Mouse (Mus musculus): ENCODE data around the gene Tmem170b. TPM values are rescaled to one million over a fixed set of nuclear protein-coding genes. Genes with fewer than 3 reads are reported as not detected.

Tmem170b gene
- polyA plus RNA-seq, 1 experiment from 2014 or later: 7.3 TPM

- Histone ChIP-seq H3K9ac (no peak overlapping the region), H3K27ac (no peak overlapping the region), H3K4me1 (peaks cover 19% of the 10 kb centered on the region), H3K4me3 (no peak overlapping the region), H3K36me3 (no peaks in the 10 kb centered on the region), H3K9me3 (replicated peaks) (no peaks in the 10 kb centered on the region), H3K4me2 (no peak overlapping the region), H3K27me3 (replicated peaks) (no peaks in the 10 kb centered on the region)
- peak; percentile 60 for ATAC-seq
- 34% methylated on average over 4 of the region's 4 CpGs for WGBS (ENCODE audit: insufficient replicate concordance)
These were observed 14.4 kb downstream of the Tmem170b start for GRCm38 (mm10) chr13:41620132-41620531.

GRCm38 (mm10) chr13:41624123-41624522 is 18.4 kb downstream of the Tmem170b start:
- no peak overlapping the region for H3K4me2 ChIP-seq
- no peak overlapping the region for H3K9ac ChIP-seq
- no peak overlapping the region for H3K27ac ChIP-seq
- ATAC-seq: no peak
- peaks cover 2% of the 10 kb centered on the region; the same call in 1 of the 2 replicates for H3K36me3 ChIP-seq
- H3K9me3 ChIP-seq (replicated peaks): no peaks in the 10 kb centered on the region
- H3K27me3 ChIP-seq (replicated peaks): no peaks in the 10 kb centered on the region
- H3K4me1 ChIP-seq: peaks cover 19% of the 10 kb centered on the region
- 57% methylated on average over 1 of the region's 1 CpGs for WGBS (ENCODE audit: insufficient replicate concordance)
- H3K4me3 ChIP-seq: no peak overlapping the region

- Histone ChIP-seq H3K27me3 (replicated peaks) (no peaks in the 10 kb centered on the region), H3K4me1 (peaks cover 8% of the 10 kb centered on the region), H3K4me3 (no peak overlapping the region), H3K27ac (no peak overlapping the region), H3K4me2 (no peak overlapping the region), H3K9me3 (replicated peaks) (no peaks in the 10 kb centered on the region), H3K36me3 (peaks cover 2% of the 10 kb centered on the region; the same call in 1 of the 2 replicates), H3K9ac (no peak overlapping the region)
- no peak for ATAC-seq
- WGBS (ENCODE audit: insufficient replicate concordance): 75% methylated on average over 3 of the region's 3 CpGs
These were observed 19.5 kb downstream of the Tmem170b start for GRCm38 (mm10) chr13:41625248-41625647.

- no peaks in the 10 kb centered on the region for H3K9me3 ChIP-seq (replicated peaks)
- peaks cover 6% of the 10 kb centered on the region; the same call in 1 of the 2 replicates for H3K36me3 ChIP-seq
- no peak overlapping the region for H3K4me3 ChIP-seq
- H3K9ac ChIP-seq: no peak overlapping the region
- H3K4me1 ChIP-seq: peaks cover 6% of the 10 kb centered on the region; the same call in 1 of the 2 replicates
- no peak overlapping the region for H3K27ac ChIP-seq
- no peak overlapping the region for H3K4me2 ChIP-seq
- H3K27me3 ChIP-seq (replicated peaks): no peaks in the 10 kb centered on the region
- 68% methylated on average over 3 of the region's 3 CpGs for WGBS (ENCODE audit: insufficient replicate concordance)
- no peak for ATAC-seq
These were observed 21.7 kb downstream of the Tmem170b start for GRCm38 (mm10) chr13:41627277-41627916.

- no peak overlapping the region for H3K4me2 ChIP-seq
- H3K9ac ChIP-seq: no peak overlapping the region
- 23% methylated on average over 13 of the region's 13 CpGs for WGBS (ENCODE audit: insufficient replicate concordance)
- H3K4me3 ChIP-seq: no peak overlapping the region
- no peak overlapping the region for H3K27ac ChIP-seq
- H3K4me1 ChIP-seq: no peaks in the 10 kb centered on the region
- no peaks in the 10 kb centered on the region for H3K27me3 ChIP-seq (replicated peaks)
- ATAC-seq: no peak
- peaks cover 4% of the 10 kb centered on the region; the same call in 1 of the 2 replicates for H3K36me3 ChIP-seq
- H3K9me3 ChIP-seq (replicated peaks): no peaks in the 10 kb centered on the region
These were observed 28.7 kb downstream of the Tmem170b start for GRCm38 (mm10) chr13:41634401-41634818.

- Histone ChIP-seq H3K4me2 (no peak overlapping the region), H3K9me3 (replicated peaks) (no peaks in the 10 kb centered on the region), H3K4me3 (no peak overlapping the region), H3K36me3 (no peaks in the 10 kb centered on the region), H3K9ac (no peak overlapping the region), H3K4me1 (no peaks in the 10 kb centered on the region), H3K27me3 (replicated peaks) (no peaks in the 10 kb centered on the region), H3K27ac (no peak overlapping the region)
- ATAC-seq: no peak
- WGBS (ENCODE audit: insufficient replicate concordance): 80% methylated on average over 4 of the region's 4 CpGs
These were observed 32.4 kb downstream of the Tmem170b start for GRCm38 (mm10) chr13:41638083-41638482.

- H3K4me1 ChIP-seq: no peaks in the 10 kb centered on the region
- H3K9me3 ChIP-seq (replicated peaks): no peaks in the 10 kb centered on the region
- H3K4me2 ChIP-seq: no peak overlapping the region
- H3K4me3 ChIP-seq: no peak overlapping the region
- H3K27ac ChIP-seq: no peak overlapping the region
- no peaks in the 10 kb centered on the region for H3K27me3 ChIP-seq (replicated peaks)
- 19% methylated on average over 6 of the region's 6 CpGs for WGBS (ENCODE audit: insufficient replicate concordance)
- H3K9ac ChIP-seq: no peak overlapping the region
- H3K36me3 ChIP-seq: no peaks in the 10 kb centered on the region
- no peak for ATAC-seq
These were observed 37.1 kb downstream of the Tmem170b start for GRCm38 (mm10) chr13:41642851-41643250.

- Histone ChIP-seq H3K27ac (no peak overlapping the region), H3K4me1 (no peaks in the 10 kb centered on the region), H3K4me2 (no peak overlapping the region), H3K4me3 (no peak overlapping the region), H3K9me3 (replicated peaks) (no peaks in the 10 kb centered on the region), H3K27me3 (replicated peaks) (no peaks in the 10 kb centered on the region), H3K36me3 (no peaks in the 10 kb centered on the region), H3K9ac (no peak overlapping the region)
- ATAC-seq: no peak
- 70% methylated on average over 7 of the region's 7 CpGs for WGBS (ENCODE audit: insufficient replicate concordance)
These were observed 38.1 kb downstream of the Tmem170b start for GRCm38 (mm10) chr13:41643798-41644197.

- Histone ChIP-seq H3K4me3 (no peak overlapping the region), H3K9ac (no peak overlapping the region), H3K4me2 (no peak overlapping the region), H3K36me3 (no peaks in the 10 kb centered on the region), H3K9me3 (replicated peaks) (no peaks in the 10 kb centered on the region), H3K4me1 (no peaks in the 10 kb centered on the region), H3K27ac (no peak overlapping the region), H3K27me3 (replicated peaks) (no peaks in the 10 kb centered on the region)
- ATAC-seq: no peak
- 59% methylated on average over 10 of the region's 10 CpGs for WGBS (ENCODE audit: insufficient replicate concordance)
These were observed 39.1 kb downstream of the Tmem170b start for GRCm38 (mm10) chr13:41644591-41645482.

- no peak for ATAC-seq
- no peak overlapping the region for H3K9ac ChIP-seq
- no peak overlapping the region for H3K4me3 ChIP-seq
- H3K27me3 ChIP-seq (replicated peaks): no peaks in the 10 kb centered on the region
- no peak overlapping the region for H3K4me2 ChIP-seq
- no peaks in the 10 kb centered on the region for H3K9me3 ChIP-seq (replicated peaks)
- H3K4me1 ChIP-seq: no peaks in the 10 kb centered on the region
- no peaks in the 10 kb centered on the region for H3K36me3 ChIP-seq
- WGBS (ENCODE audit: insufficient replicate concordance): 65% methylated on average over 5 of the region's 5 CpGs
- H3K27ac ChIP-seq: no peak overlapping the region
These were observed 39.8 kb downstream of the Tmem170b start for GRCm38 (mm10) chr13:41645483-41645859.

GRCm38 (mm10) chr13:41647976-41648375 is 42.3 kb downstream of the Tmem170b start:
- Histone ChIP-seq H3K4me1 (no peaks in the 10 kb centered on the region), H3K27me3 (replicated peaks) (no peaks in the 10 kb centered on the region), H3K4me2 (no peak overlapping the region), H3K4me3 (no peak overlapping the region), H3K36me3 (no peaks in the 10 kb centered on the region), H3K9ac (no peak overlapping the region), H3K9me3 (replicated peaks) (no peaks in the 10 kb centered on the region), H3K27ac (no peak overlapping the region)
- WGBS (ENCODE audit: insufficient replicate concordance): 73% methylated on average over 6 of the region's 6 CpGs
- ATAC-seq: no peak

GRCm38 (mm10) chr13:41650665-41651064 is 45.0 kb downstream of the Tmem170b start:
- no peak overlapping the region for H3K4me2 ChIP-seq
- 55% methylated on average over 7 of the region's 7 CpGs for WGBS (ENCODE audit: insufficient replicate concordance)
- no peaks in the 10 kb centered on the region for H3K4me1 ChIP-seq
- ATAC-seq: no peak
- H3K36me3 ChIP-seq: no peaks in the 10 kb centered on the region
- no peak overlapping the region for H3K9ac ChIP-seq
- H3K4me3 ChIP-seq: no peak overlapping the region
- no peaks in the 10 kb centered on the region for H3K9me3 ChIP-seq (replicated peaks)
- no peaks in the 10 kb centered on the region for H3K27me3 ChIP-seq (replicated peaks)
- H3K27ac ChIP-seq: no peak overlapping the region
